Mouse (Mus musculus) bone marrow macrophage, adult 2 months (primary cell): ENCODE results near the gene Pbx1.

Experiments
- CTCF ChIP-seq: IDR thresholded peaks from 2 replicates; pipeline ENCODE4 v1.5.1; 2012; ENCODE audit warnings: low read depth, mild to moderate bottlenecking, low read length, moderate library complexity
- POLR2A ChIP-seq: IDR thresholded peaks from 2 replicates; pipeline ENCODE4 v1.6.1; 2012; ENCODE audit warnings: mild to moderate bottlenecking, low read depth, low read length, borderline replicate concordance

DNA sequence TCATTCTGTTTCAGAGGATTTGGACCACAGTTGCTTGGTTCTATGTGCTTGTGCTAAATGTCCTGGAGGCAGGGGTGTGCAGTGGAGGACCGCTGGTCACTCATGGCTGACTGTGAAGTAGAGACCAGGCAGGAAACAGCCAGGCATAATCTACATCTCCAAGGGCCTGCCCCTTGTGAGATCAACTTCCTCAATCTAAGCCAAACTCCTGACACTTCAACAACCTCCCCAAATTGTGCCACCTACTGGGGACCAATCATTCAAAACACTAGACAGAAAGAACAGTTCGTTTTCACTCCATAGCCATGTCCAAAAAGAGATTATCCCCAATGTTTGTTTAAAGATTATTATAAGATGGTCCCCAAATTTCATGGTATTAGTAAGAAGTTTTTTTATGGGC lies 46.8 kb upstream of the Pbx1 start:
- no peak for TF ChIP-seq POLR2A
- TF ChIP-seq CTCF = no peak
